ENCODE assay signal across 21 mouse cellular contexts in the genomic region with DNA sequence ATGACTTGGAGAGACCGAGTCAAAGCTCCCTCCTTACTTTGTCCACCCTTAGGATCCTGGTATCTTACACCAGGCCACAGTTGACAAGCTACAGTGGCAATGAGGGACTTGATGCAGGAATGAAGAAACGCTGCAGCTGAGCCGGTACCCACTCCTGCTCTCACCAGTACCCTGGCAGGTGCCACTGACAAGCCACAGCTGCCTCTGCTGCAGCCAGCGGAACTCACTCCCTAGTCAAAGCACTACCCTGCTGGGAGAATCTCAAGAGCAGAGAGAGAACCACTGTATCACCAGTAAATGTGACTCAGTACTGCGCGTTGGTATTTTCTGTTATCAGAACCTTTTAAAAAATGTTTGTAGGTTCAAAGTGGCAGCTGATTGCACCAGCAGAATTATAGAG.
"Had no signal": no experiment of that assay in that cellular context is flagged by ENCODE, and none has a peak within 500 bp of the region (broad histone marks: within the 10 kb centered on the region; RNA-seq: fewer than 3 reads in every experiment).

No protein-coding gene starts in this region.

- ATAC-seq: lung, postnatal 0 days; midbrain, embryonic 13.5 days; midbrain, embryonic 16.5 days had no signal

- H3K4me3 ChIP-seq: kidney, embryonic 15.5 days; left cerebral cortex, adult 2 months; liver, embryonic 13.5 days; megakaryocyte, embryonic 14.5 days; midbrain, embryonic 10.5 days; midbrain, embryonic 13.5 days; myocyte had no signal

- H3K4me2 ChIP-seq: kidney, embryonic 15.5 days; liver, embryonic 13.5 days; midbrain, embryonic 13.5 days had no signal

- H3K36me3 ChIP-seq: kidney, embryonic 15.5 days; liver, embryonic 13.5 days; midbrain, embryonic 10.5 days; midbrain, embryonic 13.5 days had no signal

- H3K27ac ChIP-seq: kidney, embryonic 15.5 days; left cerebral cortex, adult 2 months; liver, embryonic 13.5 days; midbrain, embryonic 10.5 days; midbrain, embryonic 13.5 days; stomach, postnatal 0 days had no signal

- H3K27me3 ChIP-seq: kidney, embryonic 15.5 days; liver, embryonic 13.5 days; megakaryocyte, embryonic 14.5 days; midbrain, embryonic 13.5 days had no signal

- H3K4me1 ChIP-seq: kidney, embryonic 15.5 days; liver, embryonic 13.5 days; megakaryocyte, embryonic 14.5 days; midbrain, embryonic 13.5 days had no signal

- DNase-seq: kidney, postnatal 10 days; kidney, postnatal 36 days; layer of hippocampus, postnatal 36 days; liver, embryonic 13.5 days; lung, adult 2 months; lung, postnatal 36 days; right cerebral cortex, adult 18-20 months; right cerebral cortex, postnatal 14 days; right cerebral cortex, postnatal 4 days; thymus, adult 2 months; thymus, postnatal 14 days; thymus, postnatal 4 days had no signal

- H3K9ac ChIP-seq: kidney, embryonic 15.5 days; liver, embryonic 13.5 days; midbrain, embryonic 13.5 days had no signal

- H3K9me3 ChIP-seq: kidney, embryonic 15.5 days; liver, embryonic 13.5 days; megakaryocyte, embryonic 14.5 days; midbrain, embryonic 10.5 days; midbrain, embryonic 13.5 days had no signal
